Mouse (Mus musculus): ENCODE results near the gene Mdm2. TPM values are rescaled to one million over a fixed set of nuclear protein-coding genes. Genes with fewer than 3 reads are reported as not detected.

Mdm2 gene
- polyA plus RNA-seq, 1 experiment, result 39.2 TPM

- Histone ChIP-seq H3K4me1 (ENCODE audit: control insufficient read depth, insufficient read depth, insufficient read length, low read length) (no peaks in the 10 kb centered on the region), H3K36me3 (ENCODE audit: control insufficient read depth, insufficient read depth, low read length) (peaks cover 41% of the 10 kb centered on the region), H3K27ac (ENCODE audit: insufficient read depth, low read depth, low read length) (no peak overlapping the region), H3K4me3 (ENCODE audit: low read depth, low read length) (no peak overlapping the region), H3K27me3 (ENCODE audit: control insufficient read depth, insufficient read depth, low read length) (no peaks in the 10 kb centered on the region)
- TF ChIP-seq POLR2A (IDR thresholded peaks at IDR 0.05; ENCODE audit: low read depth, low read length) (no peak), CTCF (IDR thresholded peaks at IDR 0.05; ENCODE audit: extremely low read depth, insufficient read length, insufficient replicate concordance, low read depth, low read length) (no peak)
- 91% methylated on average over 11 of the region's 11 CpGs for WGBS
Observed at GRCm38 (mm10) chr10:117689297-117690100, 21.1 kb downstream of the Mdm2 start.

GRCm38 (mm10) chr10:117688204-117689151, 22.1 kb downstream of the Mdm2 start:
- Histone ChIP-seq H3K4me3 (ENCODE audit: low read depth, low read length) (no peak overlapping the region), H3K4me1 (ENCODE audit: control insufficient read depth, insufficient read depth, insufficient read length, low read length) (no peaks in the 10 kb centered on the region), H3K27me3 (ENCODE audit: control insufficient read depth, insufficient read depth, low read length) (no peaks in the 10 kb centered on the region), H3K27ac (ENCODE audit: insufficient read depth, low read depth, low read length) (no peak overlapping the region), H3K36me3 (ENCODE audit: control insufficient read depth, insufficient read depth, low read length) (peaks cover 37% of the 10 kb centered on the region)
- peak; percentile 40; the same call in 1 of the 2 replicates for TF ChIP-seq CTCF (IDR thresholded peaks at IDR 0.05; ENCODE audit: extremely low read depth, insufficient read length, insufficient replicate concordance, low read depth, low read length)
- no peak for TF ChIP-seq POLR2A (IDR thresholded peaks at IDR 0.05; ENCODE audit: low read depth, low read length)
- 78% methylated on average over 13 of the region's 13 CpGs for WGBS

- no peaks in the 10 kb centered on the region for H3K27me3 ChIP-seq (ENCODE audit: control insufficient read depth, insufficient read depth, low read length)
- no peaks in the 10 kb centered on the region for H3K4me1 ChIP-seq (ENCODE audit: control insufficient read depth, insufficient read depth, insufficient read length, low read length)
- H3K36me3 ChIP-seq (ENCODE audit: control insufficient read depth, insufficient read depth, low read length), result peaks cover 31% of the 10 kb centered on the region
- TF ChIP-seq POLR2A (IDR thresholded peaks at IDR 0.05; ENCODE audit: low read depth, low read length), result no peak
- TF ChIP-seq CTCF (IDR thresholded peaks at IDR 0.05; ENCODE audit: extremely low read depth, insufficient read length, insufficient replicate concordance, low read depth, low read length), result no peak
- H3K4me3 ChIP-seq (ENCODE audit: low read depth, low read length), result no peak overlapping the region
- 86% methylated on average over 7 of the region's 7 CpGs for WGBS
- H3K27ac ChIP-seq (ENCODE audit: insufficient read depth, low read depth, low read length), result no peak overlapping the region
Observed at GRCm38 (mm10) chr10:117687577-117687976, 23.0 kb downstream of the Mdm2 start.

GRCm38 (mm10) chr10:117687018-117687417, 23.5 kb downstream of the Mdm2 start:
- WGBS, result 71% methylated on average over 3 of the region's 3 CpGs
- Histone ChIP-seq H3K27ac (ENCODE audit: insufficient read depth, low read depth, low read length) (no peak overlapping the region), H3K27me3 (ENCODE audit: control insufficient read depth, insufficient read depth, low read length) (no peaks in the 10 kb centered on the region), H3K4me1 (ENCODE audit: control insufficient read depth, insufficient read depth, insufficient read length, low read length) (no peaks in the 10 kb centered on the region), H3K36me3 (ENCODE audit: control insufficient read depth, insufficient read depth, low read length) (peaks cover 26% of the 10 kb centered on the region), H3K4me3 (ENCODE audit: low read depth, low read length) (no peak overlapping the region)
- TF ChIP-seq CTCF (IDR thresholded peaks at IDR 0.05; ENCODE audit: extremely low read depth, insufficient read length, insufficient replicate concordance, low read depth, low read length) (no peak), POLR2A (IDR thresholded peaks at IDR 0.05; ENCODE audit: low read depth, low read length) (no peak)

GRCm38 (mm10) chr10:117685849-117686591, 24.5 kb downstream of the Mdm2 start:
- no peaks in the 10 kb centered on the region for H3K27me3 ChIP-seq (ENCODE audit: control insufficient read depth, insufficient read depth, low read length)
- no peak overlapping the region for H3K4me3 ChIP-seq (ENCODE audit: low read depth, low read length)
- TF ChIP-seq CTCF (IDR thresholded peaks at IDR 0.05; ENCODE audit: extremely low read depth, insufficient read length, insufficient replicate concordance, low read depth, low read length), result no peak
- TF ChIP-seq POLR2A (IDR thresholded peaks at IDR 0.05; ENCODE audit: low read depth, low read length), result no peak
- WGBS, result 94% methylated on average over 13 of the region's 13 CpGs
- H3K27ac ChIP-seq (ENCODE audit: insufficient read depth, low read depth, low read length), result no peak overlapping the region
- no peaks in the 10 kb centered on the region for H3K4me1 ChIP-seq (ENCODE audit: control insufficient read depth, insufficient read depth, insufficient read length, low read length)
- peaks cover 20% of the 10 kb centered on the region for H3K36me3 ChIP-seq (ENCODE audit: control insufficient read depth, insufficient read depth, low read length)

GRCm38 (mm10) chr10:117685171-117685848, 25.2 kb downstream of the Mdm2 start:
- 90% methylated on average over 15 of the region's 15 CpGs for WGBS
- no peaks in the 10 kb centered on the region for H3K27me3 ChIP-seq (ENCODE audit: control insufficient read depth, insufficient read depth, low read length)
- no peaks in the 10 kb centered on the region for H3K4me1 ChIP-seq (ENCODE audit: control insufficient read depth, insufficient read depth, insufficient read length, low read length)
- H3K27ac ChIP-seq (ENCODE audit: insufficient read depth, low read depth, low read length), result no peak overlapping the region
- peaks cover 14% of the 10 kb centered on the region for H3K36me3 ChIP-seq (ENCODE audit: control insufficient read depth, insufficient read depth, low read length)
- no peak for TF ChIP-seq CTCF (IDR thresholded peaks at IDR 0.05; ENCODE audit: extremely low read depth, insufficient read length, insufficient replicate concordance, low read depth, low read length)
- no peak for TF ChIP-seq POLR2A (IDR thresholded peaks at IDR 0.05; ENCODE audit: low read depth, low read length)
- H3K4me3 ChIP-seq (ENCODE audit: low read depth, low read length), result no peak overlapping the region
